Mouse (Mus musculus): ENCODE data around the gene Gna11.

Gene Gna11

DNA sequence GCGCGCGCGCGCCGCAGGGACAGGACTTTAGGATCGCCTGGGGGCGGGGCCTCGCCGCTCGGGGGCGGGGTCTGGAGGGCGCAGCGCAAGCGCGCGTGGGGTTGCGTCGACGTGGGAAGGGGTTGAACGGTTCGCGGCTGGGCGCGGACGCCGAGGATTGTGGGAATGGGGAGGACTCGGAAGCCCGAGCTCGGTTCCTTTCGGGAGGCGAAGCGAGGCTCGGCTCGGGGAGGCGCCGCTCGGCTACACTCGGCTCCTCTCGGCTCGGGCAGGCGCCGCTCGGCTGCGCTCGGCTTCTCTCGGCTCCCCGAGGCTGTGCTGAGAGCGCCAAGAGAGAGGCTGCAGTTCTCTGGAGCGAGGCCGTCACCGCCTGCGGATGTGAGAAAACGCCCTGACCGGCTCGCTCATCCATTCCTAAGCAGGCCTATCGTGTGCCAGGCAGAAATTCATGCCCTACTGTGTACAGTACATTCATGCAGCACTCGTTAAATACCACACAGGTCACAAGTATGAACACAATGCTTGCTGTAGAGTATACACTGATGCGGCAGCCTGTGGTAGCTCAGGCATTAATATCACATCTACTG is at the start of gene Gna11:
Gene Gna11, minus strand, starts transcription at position 30 of the 587 bp plus-strand sequence.
- peak; percentile 99 for DNase-seq

DNA sequence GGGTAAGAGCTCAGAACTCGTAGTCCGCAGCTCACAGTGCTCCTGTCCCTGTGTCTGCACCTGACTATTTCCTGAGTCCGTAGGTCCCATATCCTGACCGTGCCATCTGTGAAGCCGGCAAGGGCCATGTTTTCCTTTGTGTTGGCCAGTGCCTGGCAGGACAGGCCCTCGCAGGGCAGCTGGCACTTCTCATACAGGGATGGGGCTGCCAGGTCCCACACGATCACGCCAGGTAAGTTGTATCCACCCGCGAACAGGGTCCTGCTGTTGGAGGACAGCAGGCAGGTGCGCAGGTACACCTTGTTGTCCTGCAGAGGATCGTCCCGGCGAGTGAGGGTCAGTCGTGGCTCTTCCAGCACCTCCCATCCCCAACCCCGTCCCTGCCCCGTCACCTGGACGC is 48.9 kb upstream of the Gna11 start:
- DNase-seq = no peak

DNA sequence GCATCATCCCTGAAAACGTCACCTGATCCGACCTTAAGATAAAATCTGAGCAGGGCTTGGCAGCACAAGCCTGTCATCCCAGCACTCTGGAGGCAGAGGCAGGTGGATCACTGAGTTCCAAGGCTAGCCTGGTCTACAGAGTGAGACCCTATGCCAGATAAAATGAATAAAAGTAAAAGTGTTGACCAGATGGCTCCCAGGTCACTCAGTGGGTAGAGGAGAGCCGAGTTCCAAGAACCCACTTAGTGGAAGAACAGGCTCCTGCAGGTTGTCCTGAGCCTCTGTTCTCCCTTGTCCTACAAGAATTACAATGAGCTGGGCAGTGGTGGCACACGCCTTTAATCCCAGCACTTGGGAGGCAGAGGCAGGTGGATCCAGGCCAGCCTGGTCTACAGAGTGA is 48.2 kb upstream of the Gna11 start:
- DNase-seq = no peak

DNA sequence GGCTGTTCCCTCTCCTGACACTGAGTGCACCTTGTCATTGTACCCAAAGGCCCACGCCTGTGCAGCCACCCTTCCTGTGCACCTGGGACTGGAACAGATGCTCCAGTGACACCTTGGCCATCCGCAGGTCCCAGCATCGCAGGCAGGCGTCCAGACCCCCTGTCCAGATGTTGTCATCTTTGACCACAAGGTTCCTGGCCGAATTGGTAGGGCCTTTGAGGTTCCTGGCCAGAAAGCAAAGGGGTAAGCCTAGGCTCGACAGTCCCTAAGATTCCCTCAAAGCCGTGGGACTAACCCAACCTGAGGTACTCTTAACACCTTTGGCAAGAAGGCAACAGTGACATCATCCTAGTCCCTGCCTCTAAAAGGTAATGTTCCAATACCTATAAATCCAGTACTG is 47.6 kb upstream of the Gna11 start:
- DNase-seq = no peak

DNA sequence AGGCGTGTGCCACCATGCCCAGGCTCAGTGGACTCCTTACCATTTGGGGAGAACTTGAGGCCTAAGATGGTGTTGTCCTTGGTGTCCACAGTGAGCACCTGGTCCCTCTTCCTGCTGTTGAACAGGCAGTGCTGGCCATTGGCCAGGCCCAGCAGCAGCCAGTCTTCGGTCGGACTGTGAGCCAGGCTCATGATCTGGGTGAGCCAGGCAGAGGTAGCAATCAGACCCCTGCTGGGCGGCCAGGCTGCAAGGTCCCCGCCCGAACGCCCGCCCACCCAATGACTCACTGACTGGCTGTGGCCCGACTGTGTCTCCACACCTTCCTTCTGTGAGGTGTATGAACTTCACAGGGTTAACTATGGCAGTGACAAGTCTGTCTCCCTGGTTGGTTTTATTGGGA is 46.9 kb upstream of the Gna11 start:
- no peak for DNase-seq

DNA sequence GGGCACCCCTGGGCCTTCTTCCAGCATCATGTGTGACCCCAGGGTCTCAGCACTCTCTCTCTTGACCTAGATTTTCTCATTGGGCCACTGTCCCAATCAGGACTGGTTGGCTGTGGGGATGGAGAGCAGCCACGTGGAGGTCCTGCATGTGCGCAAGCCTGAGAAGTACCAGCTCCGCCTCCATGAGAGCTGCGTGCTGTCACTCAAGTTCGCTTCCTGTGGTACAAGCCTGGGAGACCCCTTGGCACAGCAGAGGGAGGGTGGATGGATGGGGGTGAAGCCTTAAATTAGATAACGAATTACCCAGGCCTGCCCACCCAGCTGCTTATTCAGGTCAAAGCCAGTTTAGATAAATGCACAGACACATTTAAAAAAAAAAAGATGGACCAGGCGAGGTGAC is 43.7 kb upstream of the Gna11 start:
- DNase-seq = no peak

DNA sequence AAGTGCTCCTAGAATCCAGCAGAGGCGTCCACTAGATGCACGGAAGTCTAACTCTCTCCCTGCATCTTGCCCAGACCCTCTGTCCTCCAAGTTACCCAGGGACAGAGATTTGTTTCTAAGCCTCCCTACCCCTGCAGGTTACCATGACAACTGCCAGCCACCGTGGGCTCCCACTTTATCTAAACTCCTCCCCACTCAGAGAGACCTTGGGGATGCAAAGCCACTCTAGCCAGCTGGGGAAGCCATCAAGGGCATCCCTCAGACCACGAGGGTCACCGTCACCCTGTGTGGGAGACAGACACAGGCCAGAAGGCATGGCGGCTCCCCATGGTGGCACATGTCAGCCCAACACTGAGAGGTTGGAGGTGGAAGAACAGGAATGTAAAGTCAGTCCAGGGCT is 38.4 kb upstream of the Gna11 start:
- no peak for DNase-seq

DNA sequence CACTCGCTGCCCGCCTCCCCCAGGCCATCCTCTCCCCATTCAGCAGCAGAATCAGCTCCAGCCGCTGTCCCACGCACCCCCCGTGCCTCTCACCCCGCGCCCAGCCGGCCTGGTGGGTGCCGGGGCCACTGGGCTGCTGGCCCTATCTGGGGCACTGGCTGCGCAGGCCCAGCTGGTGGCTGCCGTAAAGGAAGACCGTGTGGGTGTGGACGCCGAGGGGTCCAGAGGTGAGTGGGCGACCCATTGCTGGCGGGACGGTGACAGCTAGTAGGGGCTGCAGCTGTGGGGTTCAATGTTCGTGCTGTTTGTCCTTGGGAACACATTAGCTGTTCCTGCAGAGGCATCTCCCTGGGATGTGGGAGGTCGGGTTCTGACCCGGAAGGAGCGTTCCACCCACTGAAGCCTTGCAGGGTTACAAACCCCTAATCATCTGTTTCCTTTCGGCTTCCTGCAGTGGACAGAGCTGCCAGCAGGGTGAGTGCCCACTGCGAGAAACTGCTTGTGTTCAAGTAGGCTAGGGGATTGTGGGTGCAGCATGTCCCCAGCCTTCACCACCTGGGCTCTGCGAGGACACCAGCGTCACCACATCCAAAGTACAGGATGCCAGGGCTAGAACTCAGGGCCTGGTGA is 35.6 kb upstream of the Gna11 start:
- no peak for DNase-seq

DNA sequence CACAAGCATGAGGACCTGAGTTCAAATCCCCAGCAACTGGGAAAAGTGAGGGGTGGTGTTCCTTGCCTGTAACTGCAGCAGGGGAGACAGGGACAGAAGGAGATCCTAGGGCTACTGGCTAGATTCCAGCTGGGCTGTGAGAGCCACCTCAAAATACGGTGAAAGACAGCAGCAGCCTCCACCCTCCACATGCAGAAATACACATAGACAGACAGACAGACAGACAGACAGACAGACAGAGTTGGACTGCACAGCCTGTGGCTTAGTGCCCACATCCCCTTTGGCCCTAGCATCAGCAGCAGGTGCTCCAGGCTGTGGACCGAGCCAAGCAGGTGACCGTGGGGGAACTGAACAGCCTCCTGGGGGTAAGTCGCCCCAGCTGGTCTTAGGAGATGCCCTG is 35.0 kb upstream of the Gna11 start:
- DNase-seq = no peak

DNA sequence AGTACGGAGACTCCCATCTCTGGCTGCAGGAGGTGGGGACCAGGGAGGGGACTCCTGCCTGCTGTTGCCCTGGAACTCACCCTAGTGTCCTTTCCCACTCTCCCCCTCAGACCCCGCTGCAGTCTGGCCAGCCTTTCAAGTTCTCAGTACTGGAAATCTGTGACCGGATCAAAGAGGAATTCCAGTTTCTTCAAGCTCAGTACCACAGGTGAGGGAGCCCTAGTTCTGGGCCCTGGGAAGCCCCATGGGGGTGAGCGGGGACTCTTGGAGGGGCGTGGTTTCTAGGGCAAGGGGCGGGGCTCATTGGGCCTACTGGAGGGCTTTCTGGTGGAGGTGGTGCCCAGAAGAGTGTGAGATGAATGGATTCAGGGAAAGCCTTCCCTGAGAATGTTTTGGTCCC is 30.7 kb upstream of the Gna11 start:
- no peak for DNase-seq

DNA sequence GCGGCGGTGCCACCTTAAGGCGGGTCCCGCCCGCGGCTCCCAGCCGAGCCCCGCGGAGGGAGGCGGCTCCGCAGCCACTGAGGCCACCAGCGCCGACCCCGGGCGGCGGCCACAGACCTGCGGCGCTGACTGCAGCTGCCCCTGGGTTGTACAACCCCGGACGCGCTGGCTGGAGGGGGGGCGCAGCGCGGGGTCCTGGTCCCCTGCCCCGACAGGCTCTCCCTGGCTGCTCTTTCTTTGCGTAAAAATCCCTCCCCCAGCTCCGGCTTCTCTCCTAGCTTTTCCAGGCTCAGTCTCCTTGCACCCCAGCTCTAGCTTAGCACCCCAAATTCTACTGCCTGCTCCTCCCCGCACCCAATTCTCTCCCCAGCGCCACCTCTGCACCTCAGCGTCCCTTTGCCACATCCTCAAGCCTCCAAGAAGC is 30.2 kb upstream of the Gna11 start:
- DNase-seq = no peak

DNA sequence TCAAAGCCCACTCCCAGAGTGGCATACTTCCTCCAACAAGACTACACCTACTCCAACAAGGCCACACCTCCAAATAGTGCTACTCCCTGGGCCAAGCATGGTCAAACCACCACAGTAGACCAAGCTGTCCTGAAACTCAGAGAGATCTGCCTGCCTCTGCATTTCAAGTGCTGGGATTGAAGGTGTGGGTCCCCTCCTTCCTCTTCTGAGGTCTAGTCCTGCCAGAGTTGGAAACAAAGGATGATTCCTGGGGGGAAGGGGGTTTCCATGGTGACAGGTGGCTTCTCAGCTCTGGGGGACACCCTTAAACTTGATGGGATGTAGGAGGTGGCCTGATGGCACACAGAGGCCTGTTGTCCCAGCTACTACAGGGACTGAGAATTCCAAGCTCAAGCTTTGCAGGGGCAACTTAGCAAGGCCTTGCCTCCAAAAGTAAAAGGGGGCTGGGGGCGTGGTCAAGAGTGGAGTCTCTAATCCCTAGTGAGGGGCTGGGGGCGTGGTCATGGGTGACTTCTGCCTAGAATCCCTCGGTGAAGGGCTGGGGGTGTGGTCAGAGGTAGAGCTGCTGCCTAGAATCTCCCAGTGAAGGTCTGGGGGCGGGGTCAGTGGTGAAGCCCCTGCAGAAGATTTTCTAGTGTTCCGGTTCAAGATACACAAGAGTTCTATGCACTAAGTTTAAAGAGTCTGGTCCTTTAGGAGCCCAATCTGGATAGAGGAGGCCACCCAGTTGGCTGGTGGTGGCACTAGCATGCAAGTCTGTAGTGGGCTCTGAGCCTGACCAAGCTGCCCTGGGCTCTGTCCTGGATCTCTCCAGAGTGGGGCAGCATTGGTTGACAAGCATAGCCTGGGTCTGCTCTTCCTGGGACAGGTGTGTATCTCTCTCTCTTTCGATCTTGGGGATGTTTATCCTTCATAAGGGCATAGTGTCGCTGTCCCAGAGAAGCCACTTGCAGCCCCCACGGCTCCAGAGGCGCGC is 29.4 kb upstream of the Gna11 start, which contains the start of gene Tle2:
Gene Tle2, plus strand, starts transcription at position 481 of the 976 bp plus-strand sequence.
- DNase-seq = no peak

DNA sequence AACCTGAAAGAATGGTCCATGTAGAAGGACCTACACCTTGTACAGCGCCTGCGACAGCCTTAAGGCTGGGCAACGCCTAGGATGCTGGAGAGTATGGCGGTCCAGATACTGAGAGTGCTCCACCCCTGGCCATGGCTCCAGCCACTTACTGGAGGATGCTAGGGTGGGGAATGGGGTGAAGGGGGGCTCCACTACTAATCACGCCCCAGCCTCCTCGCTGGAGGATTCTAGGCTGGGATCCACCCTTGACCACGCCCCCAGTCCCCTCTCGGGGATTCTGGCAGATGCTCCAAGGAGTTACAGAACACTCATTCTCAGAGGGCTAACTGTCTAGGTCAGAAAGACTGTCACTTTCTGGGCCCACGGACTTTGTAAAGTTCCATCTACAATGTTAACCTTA is 28.0 kb upstream of the Gna11 start:
- no peak for DNase-seq

DNA sequence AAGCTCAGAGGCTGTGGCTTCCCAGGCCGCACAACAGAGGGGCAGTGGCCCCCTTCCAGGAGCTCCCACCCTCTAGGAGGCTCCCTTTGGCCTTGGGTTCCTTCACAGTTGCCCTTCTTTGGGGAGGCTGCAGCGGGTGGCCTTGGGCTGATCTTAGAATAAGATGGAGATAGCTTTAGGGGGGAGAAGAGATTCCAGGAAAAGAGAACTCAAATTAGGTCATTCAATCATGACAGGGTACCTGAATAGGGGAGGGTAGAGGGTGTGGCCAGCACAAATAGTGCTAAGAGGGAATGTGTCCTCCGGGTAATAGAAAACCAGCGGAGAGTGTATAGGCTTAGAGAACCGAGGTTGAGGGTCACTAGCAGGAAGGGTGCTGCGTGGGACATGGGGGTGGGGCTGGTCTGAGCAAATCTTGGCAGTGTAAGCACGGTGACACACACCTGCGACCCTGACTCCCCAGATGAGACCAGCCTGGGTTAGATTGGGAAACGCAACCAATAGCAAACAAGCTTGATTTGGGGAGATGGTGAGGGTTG is 27.2 kb upstream of the Gna11 start:
- no peak for DNase-seq

DNA sequence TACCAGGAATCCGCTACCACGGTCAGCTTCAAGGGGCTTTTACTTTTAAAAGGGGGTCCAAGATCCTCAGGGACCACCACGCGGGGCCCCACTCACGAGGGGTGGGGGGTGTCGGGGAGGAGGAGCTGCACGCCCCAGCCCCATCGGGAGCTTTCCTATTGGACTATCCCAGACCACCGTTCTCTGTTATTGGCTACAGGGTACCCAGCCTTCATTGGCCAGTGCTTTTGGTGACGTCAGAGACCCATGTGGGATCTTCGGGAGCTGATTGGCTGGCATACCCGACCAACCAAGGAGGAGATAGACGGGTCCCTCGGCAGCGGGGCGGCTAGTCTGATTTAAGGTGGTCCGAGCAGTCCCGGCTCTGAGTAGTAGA is 26.5 kb upstream of the Gna11 start:
- DNase-seq = peak; percentile 98

DNA sequence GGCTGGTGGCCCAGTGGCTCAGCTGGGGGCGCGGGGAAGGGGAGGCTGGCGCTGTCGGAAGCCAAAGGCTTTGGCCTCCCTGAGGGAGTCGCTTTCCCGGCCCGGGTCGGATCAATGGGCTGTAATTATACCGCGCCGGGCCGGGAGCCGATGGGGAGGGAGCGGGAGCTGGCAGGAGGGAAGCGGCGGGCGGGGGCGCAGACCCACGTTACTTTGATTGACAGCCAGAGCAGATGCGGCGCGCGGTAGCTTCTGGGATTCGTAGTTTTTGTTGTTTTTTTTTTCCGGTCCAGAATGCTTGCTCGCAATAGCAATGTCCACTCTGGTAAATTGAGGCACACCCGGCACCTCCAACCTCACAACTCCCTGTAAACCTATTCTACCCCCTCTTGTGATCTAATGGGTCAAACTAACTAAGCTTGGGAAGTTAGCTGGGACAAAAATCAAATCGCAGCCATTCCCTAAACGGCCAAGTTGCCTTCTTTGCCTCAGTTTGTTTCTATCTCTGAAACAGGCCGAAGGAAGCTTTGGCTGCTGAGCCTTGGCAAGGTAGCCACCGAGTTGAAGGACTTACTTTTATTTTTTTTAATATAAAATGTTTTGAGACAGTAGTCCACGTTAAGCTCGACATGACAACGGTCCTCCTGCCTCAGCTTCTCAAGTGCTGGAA is 26.0 kb upstream of the Gna11 start:
- DNase-seq = peak; percentile 97

DNA sequence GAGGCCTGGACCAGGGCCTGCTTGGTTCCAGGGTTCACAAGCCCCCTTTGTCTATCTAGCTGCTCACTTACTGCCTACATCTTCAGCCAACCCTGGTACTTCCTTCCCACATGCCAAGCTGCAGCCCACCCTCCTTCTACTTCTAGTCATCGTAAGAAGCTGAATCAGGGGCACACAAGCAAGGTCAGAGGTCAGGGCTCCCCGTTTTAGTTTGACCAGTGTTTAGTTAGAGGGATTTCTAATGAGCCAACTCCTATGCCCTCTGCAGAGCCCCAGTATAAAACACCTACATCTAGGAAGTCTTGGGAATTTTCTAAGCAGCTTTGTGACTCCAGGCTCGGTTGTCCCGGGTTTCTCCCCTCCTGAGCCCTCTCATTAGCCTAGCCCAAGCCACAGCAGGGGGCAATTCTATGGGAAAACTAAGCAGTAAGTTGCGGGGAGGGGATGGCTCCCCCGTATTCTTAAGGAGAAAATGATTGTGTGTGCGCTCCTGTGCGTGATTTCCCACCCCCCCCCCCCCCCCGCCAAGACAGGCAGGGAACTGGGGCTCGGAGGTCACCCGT is 25.3 kb upstream of the Gna11 start:
- no peak for DNase-seq

DNA sequence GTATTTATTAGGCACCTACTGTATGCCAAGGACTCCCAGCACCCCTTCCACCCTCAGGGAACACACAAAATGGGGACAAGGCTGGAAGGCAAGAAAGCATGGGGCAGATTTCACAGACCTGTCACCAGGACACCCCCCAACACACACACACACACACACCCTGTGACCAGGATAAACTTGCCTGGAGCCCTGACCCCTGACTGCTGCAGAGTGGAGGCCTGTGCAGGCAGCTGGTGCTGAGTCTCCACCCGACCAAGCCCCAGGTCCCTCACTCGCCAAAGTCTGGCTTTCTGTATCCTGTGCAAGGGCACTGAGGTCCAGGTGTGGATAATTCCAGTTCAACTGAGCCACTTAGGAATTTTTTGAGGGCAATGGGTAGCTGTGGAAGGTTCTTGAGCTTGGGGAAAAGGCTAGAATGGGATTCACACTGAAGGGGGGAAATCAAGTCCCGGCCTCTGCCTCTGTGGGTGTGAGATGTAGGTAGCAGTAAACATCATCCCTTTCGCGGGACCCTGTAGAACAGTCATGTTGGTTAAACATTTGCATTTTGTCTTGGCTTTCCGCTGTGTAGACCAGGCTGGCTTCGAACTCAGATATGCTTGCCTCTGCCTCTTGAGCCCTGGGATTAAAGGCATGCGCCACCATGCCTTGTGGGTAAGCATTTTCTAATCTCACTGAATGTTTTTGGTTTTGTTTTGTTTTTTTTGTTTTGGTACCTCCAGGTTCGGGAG is 24.7 kb upstream of the Gna11 start:
- no peak for DNase-seq

DNA sequence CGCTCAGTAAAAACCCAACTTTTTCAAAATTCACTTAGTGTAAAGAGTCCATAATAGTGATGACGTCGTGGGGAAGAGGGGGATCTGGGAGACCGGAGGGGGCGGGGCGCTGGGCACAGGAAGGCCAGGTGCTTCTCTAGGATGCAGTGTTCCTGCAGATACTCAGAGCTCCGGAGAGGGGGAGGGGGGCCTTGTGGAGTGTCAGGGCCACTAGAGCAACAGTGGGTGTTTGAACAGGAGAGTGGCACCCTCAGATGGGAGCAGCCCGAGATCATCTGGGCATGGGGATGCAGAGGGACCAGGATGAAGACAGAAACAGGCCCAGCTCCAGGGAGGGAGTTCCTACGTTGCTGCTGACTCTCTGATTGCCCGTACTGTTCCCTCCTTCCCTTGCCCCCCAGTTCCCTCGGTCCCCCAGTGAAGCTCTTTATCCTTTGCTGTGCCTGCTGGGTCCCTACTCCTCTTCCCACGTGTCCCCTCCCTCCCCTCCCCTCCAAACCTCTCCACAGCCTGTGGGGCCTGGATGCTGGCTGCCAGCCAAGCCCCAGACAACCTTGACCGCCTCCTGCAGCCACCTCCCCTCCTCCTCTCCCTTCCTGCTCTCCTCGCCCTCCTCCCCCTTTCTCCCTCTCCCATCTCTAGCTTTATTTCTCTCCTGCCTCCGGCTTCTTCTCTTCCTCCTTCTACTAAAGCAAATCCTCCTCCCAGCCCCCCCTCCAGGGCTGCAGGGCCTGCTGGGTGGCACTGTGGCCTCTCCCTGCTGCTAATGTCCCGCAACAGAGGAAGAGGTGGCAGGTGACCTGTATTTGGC is 23.6 kb upstream of the Gna11 start:
- DNase-seq = no peak

DNA sequence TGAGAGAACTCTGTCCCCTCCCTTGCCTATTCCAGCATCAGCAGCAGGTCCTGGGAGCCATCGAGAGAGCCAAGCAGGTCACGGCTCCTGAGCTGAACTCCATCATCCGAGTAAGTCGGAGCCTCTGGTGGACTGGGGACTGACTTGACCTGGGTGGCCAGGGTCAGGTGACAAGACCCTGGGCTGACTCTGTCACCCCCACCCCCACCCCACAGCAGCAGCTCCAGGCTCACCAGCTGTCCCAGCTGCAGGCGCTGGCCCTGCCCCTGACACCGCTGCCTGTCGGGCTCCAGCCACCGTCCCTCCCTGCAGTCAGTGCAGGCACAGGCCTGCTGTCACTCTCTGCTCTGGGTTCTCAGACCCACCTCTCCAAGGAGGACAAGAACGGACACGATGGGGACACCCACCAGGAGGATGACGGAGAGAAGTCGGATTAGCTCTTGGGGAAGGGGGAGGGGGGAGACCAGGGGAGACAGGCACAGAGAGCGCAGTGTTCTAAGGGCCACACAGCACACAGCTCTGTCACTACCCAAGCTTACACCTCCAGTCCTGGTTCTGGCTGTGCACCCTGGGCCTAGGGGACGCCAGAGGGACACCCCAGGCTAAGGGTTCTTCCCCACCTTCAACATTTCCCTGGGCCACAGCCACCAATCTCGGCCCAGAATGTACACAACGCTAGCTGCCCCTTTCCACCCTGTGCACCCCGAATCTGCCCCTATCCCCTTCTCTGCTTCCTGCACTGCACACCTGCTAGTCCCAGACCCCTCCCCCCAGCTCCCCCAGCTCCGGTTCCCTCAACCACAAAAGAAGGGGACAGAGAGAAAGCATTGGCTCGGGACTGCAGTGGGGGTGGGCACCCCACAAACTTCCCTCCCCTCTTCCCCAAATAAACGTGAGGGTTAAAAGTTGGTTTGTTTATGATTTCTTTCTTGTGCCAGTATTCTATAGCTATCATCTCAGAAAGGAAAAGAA is 20.6 kb upstream of the Gna11 start:
- DNase-seq = no peak
